Comparison of ENCODE assay signal across 8 mouse cellular contexts in the genomic region with DNA sequence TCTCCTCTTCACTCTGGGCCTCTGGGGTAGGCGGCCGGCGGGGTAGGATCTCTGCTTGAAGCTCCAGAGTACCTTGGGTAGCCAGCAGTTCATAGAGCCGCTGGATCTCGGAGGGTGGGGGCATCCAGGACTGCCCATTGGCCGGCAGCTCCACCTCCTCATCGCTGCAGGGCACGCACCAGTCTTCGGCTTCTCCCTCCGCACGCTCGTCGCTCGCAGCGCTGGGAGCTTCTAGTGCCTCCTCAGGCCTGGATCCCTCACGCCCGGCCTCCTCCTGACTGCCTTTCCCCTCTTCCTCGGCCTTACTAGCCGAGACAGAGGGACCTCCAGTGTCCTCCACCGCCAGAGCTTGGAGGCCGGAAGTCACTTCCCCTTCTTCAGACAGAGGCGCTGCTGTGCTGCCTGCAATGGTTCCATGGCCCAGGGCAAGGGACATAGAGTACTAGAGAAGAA. TPM values are rescaled to one million over a fixed set of nuclear protein-coding genes. Genes with fewer than 3 reads are reported as not detected.
DNase-seq lines count a peak whose midpoint lies in the region; ATAC-seq and TF ChIP-seq lines count a peak whose summit lies in the region.

No protein-coding gene starts in this region.

- intact Hi-C loops in gastrocnemius, adult 2 months (cut with DNase I): loop anchor here (2.0 kb wide), 1 partner anchor 40 kb away; the partner anchor contains the start of gene Cdiptos

- peak; percentile 66 for ATAC-seq in liver, embryonic 15.5 days (ENCODE audit: insufficient read depth)

- no peaks in the 10 kb centered on the region for H3K27me3 ChIP-seq in liver, embryonic 15.5 days

- peak overlapping the region; percentile 89 for H3K4me3 ChIP-seq in gastrocnemius, adult 2 months
- peak overlapping the region; percentile 78 for H3K4me3 ChIP-seq in liver, embryonic 15.5 days (replicated peaks)

- H3K4me1 ChIP-seq in liver, embryonic 15.5 days (replicated peaks): peaks cover 66% of the 10 kb centered on the region

- WGBS in liver, embryonic 15.5 days (ENCODE audit: insufficient replicate concordance): 0% methylated on average over 22 of the region's 22 CpGs

- no peak for TF ChIP-seq CTCF in gastrocnemius, adult 2 months (IDR thresholded peaks at IDR 0.05)

- peak; percentile 69 for DNase-seq in gastrocnemius, adult 2 months
- no peak for DNase-seq in gastrocnemius, postnatal 10 days
- DNase-seq in 3T3-L1 (ENCODE audit: low read depth, low spot score): peak; percentile 67
- DNase-seq in c-Kit-positive CD71-positive TER-119-positive erythroid progenitor cells, embryonic 14.5 days (ENCODE audit: low spot score): peak; percentile 62
- DNase-seq in heart, postnatal 4 days: peak; percentile 64
- DNase-seq in ovary, postnatal 14 days (ENCODE audit: low spot score): peak; percentile 43
- DNase-seq in MN1 (ENCODE audit: low spot score): no peak

- H3K4me2 ChIP-seq in liver, embryonic 15.5 days: peak overlapping the region; percentile 96

- no peaks in the 10 kb centered on the region for H3K9me3 ChIP-seq in liver, embryonic 15.5 days (replicated peaks)

- peak overlapping the region; percentile 96 for H3K27ac ChIP-seq in gastrocnemius, adult 2 months
- H3K27ac ChIP-seq in liver, embryonic 15.5 days (replicated peaks): peak overlapping the region; percentile 95

- peaks cover 16% of the 10 kb centered on the region for H3K36me3 ChIP-seq in liver, embryonic 15.5 days (replicated peaks)

- H3K9ac ChIP-seq in liver, embryonic 15.5 days: peak overlapping the region; percentile 89

RNA-seq across cellular contexts. Expression of gene Pagr1b, which starts 0.2 kb away (rescaled TPM):
- total RNA-seq in gastrocnemius, adult 2 months (2021): not detected
- 1 to 10 TPM in 1 of 2 experiments, not detected in 1; 1.5 TPM for total RNA-seq in gastrocnemius, postnatal 10 days (2021)
- total RNA-seq in heart, postnatal 4 days (2021): 1 to 10 TPM; 1.2 to 1.9 TPM
- not detected in 2 replicates for polyA plus RNA-seq in liver, embryonic 15.5 days (2015; fragmentation: Nextera tagmentation; extraction: Ambion mirVana)

RNA-seq across cellular contexts. Expression of gene Pagr1a, which starts 0.6 kb away (rescaled TPM):
- total RNA-seq in gastrocnemius, adult 2 months (2021): 1 to 10 TPM in 1 of 2 experiments, not detected in 1; 2.4 TPM
- total RNA-seq in gastrocnemius, postnatal 10 days (2021): 1 to 10 TPM; 2.5 to 8.2 TPM
- total RNA-seq in heart, postnatal 4 days (2021): 10 to 100 TPM; 10.4 to 14.8 TPM
- 32.8 and 39.1 TPM in 2 replicates for polyA plus RNA-seq in liver, embryonic 15.5 days (2015; fragmentation: Nextera tagmentation; extraction: Ambion mirVana)

RNA-seq across cellular contexts. Expression of gene Mvp, which starts 2.1 kb away (rescaled TPM):
- 10 to 100 TPM; 26.5 to 30.2 TPM for total RNA-seq in gastrocnemius, adult 2 months (2021)
- total RNA-seq in gastrocnemius, postnatal 10 days (2021): 10 to 100 TPM; 23.3 to 28.3 TPM
- total RNA-seq in heart, postnatal 4 days (2021): 10 to 100 TPM; 27.2 to 28.4 TPM
- polyA plus RNA-seq in liver, embryonic 15.5 days (2015; fragmentation: Nextera tagmentation; extraction: Ambion mirVana): 9.2 TPM in 2 replicates

RNA-seq across cellular contexts. Expression of gene Gm42742, which starts 4.4 kb away (rescaled TPM):
- 10 to 100 TPM; 19.4 to 21.7 TPM for total RNA-seq in gastrocnemius, adult 2 months (2021)
- total RNA-seq in gastrocnemius, postnatal 10 days (2021): 10 to 100 TPM; 17.5 to 23.1 TPM
- total RNA-seq in heart, postnatal 4 days (2021): 10 to 100 TPM; 10.0 to 18.2 TPM
- polyA plus RNA-seq in liver, embryonic 15.5 days (2015; fragmentation: Nextera tagmentation; extraction: Ambion mirVana): 3.6 and 4.0 TPM in 2 replicates

RNA-seq across cellular contexts. Expression of gene Prrt2, which starts 4.5 kb away (rescaled TPM):
- total RNA-seq in gastrocnemius, adult 2 months (2021): under 1 TPM; 0.14 to 0.61 TPM
- total RNA-seq in gastrocnemius, postnatal 10 days (2021): 1 to 10 TPM; 1.9 to 4.6 TPM
- 1 to 10 TPM; 1.6 to 2.0 TPM for total RNA-seq in heart, postnatal 4 days (2021)
- 0.13 and 0.56 TPM in 2 replicates for polyA plus RNA-seq in liver, embryonic 15.5 days (2015; fragmentation: Nextera tagmentation; extraction: Ambion mirVana)

Comparison
In these comparisons a context has a peak if more than half of its experiments do, and no peak if none do; other contexts are left out.
1. DNase-seq: peak in gastrocnemius, adult 2 months (single experiment), 3T3-L1 (single experiment), c-Kit-positive CD71-positive TER-119-positive erythroid progenitor cells, embryonic 14.5 days (single experiment), heart, postnatal 4 days (single experiment) and ovary, postnatal 14 days (single experiment); none in gastrocnemius, postnatal 10 days (single experiment) and MN1 (single experiment).